8 mouse cellular contexts compared by ENCODE assay signal in genomic region chr17:80808069-80808468, GRCm38 (mm10).
DNase-seq lines count a peak whose midpoint lies in the region; ATAC-seq lines count a peak whose summit lies in the region.

No protein-coding gene starts in this region.

- ATAC-seq in erythroblast, adult 5-6 weeks (replicated peaks; ENCODE audit: low FRiP score, poor library complexity, severe bottlenecking), result no peak

- peak; percentile 90 for DNase-seq in heart, adult 11 months
- no peak for DNase-seq in heart, adult 8-10 months (ENCODE audit: low spot score)
- peak; percentile 39 for DNase-seq in right cerebral cortex, adult 18-20 months
- DNase-seq in right cerebral cortex, postnatal 14 days, result no peak
- DNase-seq in heart, postnatal 4 days, result peak; percentile 49
- peak; percentile 54 for DNase-seq in lung, postnatal 25 days (ENCODE audit: low spot score)
- DNase-seq in urinary bladder, adult 18-20 months (ENCODE audit: low spot score in 2 of 2), result no peak

Comparison
In these comparisons a context has a peak if more than half of its experiments do, and no peak if none do; other contexts are left out.
1. DNase-seq: peak in heart, adult 11 months (single experiment), right cerebral cortex, adult 18-20 months (single experiment), heart, postnatal 4 days (single experiment) and lung, postnatal 25 days (single experiment); none in heart, adult 8-10 months (single experiment), right cerebral cortex, postnatal 14 days (single experiment) and urinary bladder, adult 18-20 months (0 of 2).